Mouse (Mus musculus) heart, adult 2 months (tissue): ENCODE measurements at regions not wholly inside any gene's neighbourhood (a gene's known extent, or its start where the extent isn't known, plus 50 kb on each side); places are given as distances from the start of the nearest gene placed in this dataset.

Experiments
- DNase-seq, 2 experiments: peaks; one replicate each; pipeline ENCODE4 v3.0.0; 2021
- H3K27ac ChIP-seq: fragments of 200-600 bp; 2 replicates; pipeline ENCODE4 v1.8.1; 2022
- H3K27me3 ChIP-seq: fragments of 200-500 bp; 2 replicates; pipeline ENCODE4 v1.6.1; 2012; ENCODE audit warnings: mild to moderate bottlenecking, low read length, inconsistent platforms, mixed read lengths; ENCODE audit not compliant: control insufficient read depth, insufficient read depth
- H3K36me3 ChIP-seq: fragments of 200-500 bp; 2 replicates; pipeline ENCODE4 v1.6.1; 2012; ENCODE audit warnings: low read length, inconsistent platforms; ENCODE audit not compliant: control insufficient read depth, insufficient read depth
- H3K4me1 ChIP-seq: fragments of 200-500 bp; 2 replicates; pipeline ENCODE4 v1.6.1; 2011; ENCODE audit warnings: low read length; ENCODE audit not compliant: control insufficient read depth, insufficient read depth
- H3K4me3 ChIP-seq: fragments of 200-600 bp; 2 replicates; pipeline ENCODE4 v1.8.1; 2022
- H3K79me2 ChIP-seq: fragments of 200-500 bp; replicated peaks from 2 replicates; pipeline ENCODE4 v1.6.1; 2012; ENCODE audit warnings: mild to moderate bottlenecking, inconsistent platforms, low read length, moderate library complexity, mixed read lengths; ENCODE audit not compliant: control insufficient read depth, insufficient read depth
- H3K9ac ChIP-seq: fragments of 200-500 bp; 2 replicates; pipeline ENCODE4 v1.6.1; 2012; ENCODE audit warnings: low read depth, mild to moderate bottlenecking, control low read depth, inconsistent platforms, low read length, mixed read lengths
- CTCF ChIP-seq: fragments of 200-600 bp; IDR thresholded peaks from 2 replicates; pipeline ENCODE4 v1.8.1; 2022; ENCODE audit warnings: antibody characterized with exemption, mild to moderate bottlenecking, moderate library complexity
- EP300 ChIP-seq: fragments of 200-500 bp; IDR thresholded peaks from 2 replicates; pipeline ENCODE4 v1.6.1; 2011; ENCODE audit warnings: low read depth, low read length, control low read depth; ENCODE audit not compliant: insufficient read depth
- POLR2A ChIP-seq: fragments of 200-500 bp; IDR thresholded peaks from 2 replicates; pipeline ENCODE4 v1.6.1; 2011; ENCODE audit warnings: mild to moderate bottlenecking, low read depth, low read length, control low read depth; ENCODE audit not compliant: insufficient read depth
- WGBS: fragments of 180-500 bp; shearing (Covaris S2); methylation state at CpG from one replicate; pipeline ENCODE4 v1.1.7; 2018; 5-methylcytosine and 5-hydroxymethylcytosine counted together
- intact Hi-C: fragments of 180-260 bp; cut with DNase I; formaldehyde crosslinking; loops from one replicate; pipeline ENCODE4 v1.15.1; 2025

DNA sequence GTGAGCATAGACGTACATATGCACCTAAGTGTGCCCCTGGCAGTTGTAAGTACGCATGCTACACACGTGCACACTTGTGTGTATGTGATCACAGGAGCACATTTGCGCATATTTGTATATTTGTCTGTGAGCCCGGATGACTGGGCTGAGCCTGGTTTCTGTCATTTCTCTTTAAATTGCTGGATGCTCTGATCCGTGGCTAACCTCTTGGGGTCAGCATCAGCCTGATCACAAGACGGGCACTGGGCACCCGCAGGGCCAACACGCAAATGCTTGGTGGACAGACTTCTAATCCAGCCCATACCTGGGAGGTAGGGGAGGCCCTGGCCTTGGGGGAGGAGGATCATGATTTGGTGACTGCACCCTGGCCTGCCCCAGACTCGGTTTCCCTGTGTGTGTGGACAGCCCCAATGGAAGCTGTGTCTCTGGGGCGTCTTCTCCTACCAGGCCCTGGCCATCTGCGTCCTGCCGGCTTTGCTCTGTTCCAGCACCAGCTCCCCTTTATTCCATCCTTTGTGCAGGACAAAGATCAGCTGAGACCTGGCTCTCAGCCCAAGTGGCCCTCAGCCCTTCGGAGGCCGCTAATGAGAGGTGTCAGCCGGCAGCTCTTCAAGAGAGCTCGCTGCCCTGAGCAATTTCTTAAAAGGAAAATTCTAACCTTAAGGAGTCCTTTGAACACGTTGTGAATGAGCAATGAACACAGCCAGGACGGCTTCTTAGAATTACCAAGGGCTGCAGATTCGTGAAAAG is 155.0 kb upstream of the A530016L24Rik start:
- peaks cover 17% of the 10 kb centered on the region for H3K4me1 ChIP-seq
- no peaks in the 10 kb centered on the region for H3K27me3 ChIP-seq
- 56% methylated on average over 20 of the region's 20 CpGs for WGBS
- peak in 1 of 2 experiments; percentile 23 for DNase-seq
- intact Hi-C loops, result loop anchor here (5.0 kb wide), 1 partner anchor 187 kb away; the partner anchor contains the start of gene Kif26a
- H3K27ac ChIP-seq, result peak overlapping the region; percentile 12; the same call in 1 of the 2 replicates
- no peak overlapping the region for H3K9ac ChIP-seq
- no peak overlapping the region for H3K4me3 ChIP-seq
- no peaks in the 10 kb centered on the region for H3K79me2 ChIP-seq
- H3K36me3 ChIP-seq, result no peaks in the 10 kb centered on the region
- TF ChIP-seq EP300 (no peak), CTCF (no peak)

DNA sequence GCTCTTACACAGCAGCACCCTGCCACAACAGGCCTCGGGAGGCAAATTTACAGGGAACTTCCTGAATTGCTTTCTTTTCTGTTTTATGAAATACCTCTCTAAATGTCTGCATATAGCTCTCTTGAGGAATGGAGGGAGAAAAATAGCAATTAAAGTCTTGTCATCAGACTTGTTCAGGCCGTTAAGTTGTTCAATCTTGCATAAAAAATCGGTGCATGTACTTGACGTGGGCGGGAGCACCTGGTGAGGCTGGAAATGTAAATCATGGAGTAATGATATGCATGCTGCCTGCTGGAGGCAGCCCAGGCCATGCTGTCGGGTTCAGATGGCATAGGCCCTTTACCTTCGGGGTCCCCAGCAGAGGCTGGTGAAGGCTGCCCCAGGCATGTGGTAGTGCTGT is 153.6 kb upstream of the A530016L24Rik start:
- H3K79me2 ChIP-seq, result no peaks in the 10 kb centered on the region
- peaks cover 15% of the 10 kb centered on the region for H3K4me1 ChIP-seq
- TF ChIP-seq POLR2A (no peak), EP300 (no peak), CTCF (no peak)
- H3K36me3 ChIP-seq, result no peaks in the 10 kb centered on the region
- H3K27me3 ChIP-seq, result no peaks in the 10 kb centered on the region
- WGBS, result 89% methylated on average over 7 of the region's 7 CpGs
- no peak overlapping the region for H3K27ac ChIP-seq
- no peak overlapping the region for H3K9ac ChIP-seq
- intact Hi-C loops, result no loop called here
- DNase-seq, result no peak
- no peak overlapping the region for H3K4me3 ChIP-seq

DNA sequence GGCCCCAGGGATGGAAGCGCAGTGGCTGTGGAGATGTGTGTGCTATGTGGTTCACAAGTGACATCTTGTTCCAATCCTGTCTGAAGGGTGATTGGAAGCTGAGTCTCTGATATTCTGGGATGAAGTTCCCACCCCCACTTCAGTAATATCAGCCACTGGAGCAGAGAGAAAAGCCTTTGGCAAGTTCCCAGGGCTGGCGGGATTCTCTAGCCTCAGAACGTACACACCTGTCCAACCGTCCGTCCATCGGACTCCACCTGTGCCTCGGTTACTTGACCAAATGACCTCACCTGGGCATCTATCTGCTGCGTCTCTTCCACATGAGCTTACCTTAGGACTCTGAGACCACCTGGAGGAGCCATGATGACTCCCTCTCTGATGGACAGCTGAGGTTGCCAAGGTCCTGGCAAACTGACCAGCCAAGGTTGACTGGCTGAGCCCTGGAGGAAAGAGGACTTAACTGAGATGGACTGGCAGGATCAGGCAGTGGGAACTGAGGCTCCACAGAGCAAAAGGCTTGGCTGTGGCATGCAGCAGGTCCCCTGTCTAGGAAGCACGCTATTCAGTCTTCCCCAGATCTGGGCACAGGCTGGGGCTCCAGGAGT is 152.5 kb upstream of the A530016L24Rik start:
- H3K27me3 ChIP-seq, result no peaks in the 10 kb centered on the region
- H3K27ac ChIP-seq, result no peak overlapping the region
- no peak overlapping the region for H3K9ac ChIP-seq
- DNase-seq, result no peak
- WGBS, result 86% methylated on average over 9 of the region's 9 CpGs
- H3K4me3 ChIP-seq, result no peak overlapping the region
- no peaks in the 10 kb centered on the region for H3K79me2 ChIP-seq
- H3K36me3 ChIP-seq, result no peaks in the 10 kb centered on the region
- intact Hi-C loops, result no loop called here
- TF ChIP-seq EP300 (no peak), POLR2A (no peak), CTCF (no peak)
- H3K4me1 ChIP-seq, result peaks cover 12% of the 10 kb centered on the region

DNA sequence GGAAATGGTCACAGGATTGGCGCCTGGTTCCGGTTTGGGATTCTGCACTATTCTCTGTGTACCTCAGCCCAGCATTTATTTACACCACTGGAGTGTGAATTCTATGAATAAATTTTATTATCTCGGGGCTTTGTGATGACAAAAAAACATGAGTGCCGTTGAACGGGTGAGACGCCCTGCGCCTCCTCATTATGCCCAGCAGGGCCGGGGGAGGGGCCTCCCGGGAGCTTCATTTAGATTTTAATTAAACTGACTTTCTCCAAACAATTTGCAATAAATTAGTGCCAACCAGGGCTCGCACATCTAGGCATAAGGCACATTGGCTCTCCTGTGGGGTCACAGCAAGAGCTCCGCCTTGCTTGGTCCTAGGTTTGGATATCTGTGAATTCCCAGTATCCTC is 151.8 kb upstream of the A530016L24Rik start:
- Histone ChIP-seq H3K36me3 (no peaks in the 10 kb centered on the region), H3K9ac (no peak overlapping the region), H3K4me1 (peaks cover 10% of the 10 kb centered on the region), H3K4me3 (no peak overlapping the region), H3K79me2 (no peaks in the 10 kb centered on the region), H3K27me3 (no peaks in the 10 kb centered on the region), H3K27ac (no peak overlapping the region)
- DNase-seq, result no peak
- WGBS, result 73% methylated on average over 11 of the region's 11 CpGs
- TF ChIP-seq EP300 (no peak), POLR2A (no peak), CTCF (no peak)
- intact Hi-C loops, result no loop called here

DNA sequence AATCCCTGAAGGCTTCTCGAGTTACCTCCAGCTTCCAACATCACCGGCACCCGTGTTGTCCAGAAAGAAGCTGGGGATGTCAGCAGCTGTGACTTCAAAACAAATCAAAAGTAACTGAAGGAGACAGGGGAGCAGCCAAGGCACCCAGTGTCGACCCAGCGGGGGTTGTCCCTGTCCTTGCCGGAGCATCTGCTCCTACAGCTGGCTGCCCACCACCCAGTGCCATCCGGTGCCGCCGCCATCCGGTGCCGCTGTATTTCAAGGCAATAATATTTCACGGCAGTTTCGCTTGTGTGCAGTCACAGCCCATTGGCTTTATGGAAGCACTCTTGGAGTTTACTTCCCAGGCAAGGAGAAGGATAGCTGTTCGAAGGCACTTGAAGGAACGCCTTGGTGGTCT is 150.3 kb upstream of the A530016L24Rik start:
- H3K79me2 ChIP-seq, result no peaks in the 10 kb centered on the region
- H3K27ac ChIP-seq, result no peak overlapping the region
- no peak overlapping the region for H3K9ac ChIP-seq
- intact Hi-C loops, result no loop called here
- H3K4me3 ChIP-seq, result no peak overlapping the region
- no peaks in the 10 kb centered on the region for H3K36me3 ChIP-seq
- no peak for DNase-seq
- H3K27me3 ChIP-seq, result no peaks in the 10 kb centered on the region
- 90% methylated on average over 15 of the region's 15 CpGs for WGBS
- peaks cover 5% of the 10 kb centered on the region for H3K4me1 ChIP-seq
- TF ChIP-seq CTCF (no peak), EP300 (no peak), POLR2A (no peak)

DNA sequence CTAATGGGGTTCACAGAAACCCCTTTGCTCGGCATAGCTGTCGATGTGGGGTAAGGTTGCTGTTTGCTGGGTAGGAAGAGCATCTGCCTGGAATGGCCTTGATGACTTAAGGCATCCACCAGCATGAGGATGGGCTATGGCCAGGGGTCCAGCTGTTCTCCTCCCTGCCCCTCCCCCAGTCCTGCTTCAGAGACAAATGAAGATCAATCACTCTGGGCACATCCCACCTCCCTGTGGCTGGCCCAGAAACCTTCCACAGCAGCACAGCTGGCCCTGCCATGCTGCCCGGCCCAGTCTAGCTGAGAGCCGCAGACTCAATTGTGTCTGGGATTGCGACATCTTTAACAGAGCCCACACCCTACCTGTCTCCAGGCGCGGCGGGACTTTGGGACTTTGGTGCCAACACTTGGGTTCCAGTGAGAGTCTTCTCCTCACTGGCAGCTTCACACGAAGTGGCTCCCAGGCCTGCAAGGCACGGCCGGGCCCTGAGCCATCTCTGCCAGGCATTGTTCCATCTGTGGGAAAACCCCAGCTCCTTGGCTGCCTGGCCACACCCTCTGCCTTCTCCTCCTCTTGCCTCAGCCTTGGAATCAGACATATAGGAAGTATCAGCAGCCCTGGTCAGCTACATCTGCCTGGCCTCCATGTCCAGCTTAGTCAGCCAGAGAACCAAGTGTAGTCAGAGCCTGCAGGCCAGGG is 149.6 kb upstream of the A530016L24Rik start:
- Histone ChIP-seq H3K36me3 (no peaks in the 10 kb centered on the region), H3K4me1 (peaks cover 10% of the 10 kb centered on the region), H3K4me3 (no peak overlapping the region), H3K27me3 (no peaks in the 10 kb centered on the region), H3K9ac (no peak overlapping the region), H3K79me2 (no peaks in the 10 kb centered on the region), H3K27ac (no peak overlapping the region)
- TF ChIP-seq CTCF (no peak), POLR2A (no peak), EP300 (no peak)
- WGBS, result 53% methylated on average over 11 of the region's 11 CpGs
- intact Hi-C loops, result no loop called here
- DNase-seq, result no peak
